Mouse (Mus musculus) limb, embryonic 13.5 days (tissue): ENCODE measurements around the gene Sacs. TPM values are rescaled to one million over a fixed set of nuclear protein-coding genes. Genes with fewer than 3 reads are reported as not detected.

Source experiments
- ATAC-seq: fragments of 200-750 bp; cut with Nextera tagmentation; 2 replicates; pipeline ENCODE4 v1.8.0; 2017; ENCODE audit warnings: low read depth, moderate number of reproducible peaks, moderate TSS enrichment; ENCODE audit not compliant: low FRiP score
- H3K27ac ChIP-seq: fragments of 300-500 bp; sonication (generic); 2 replicates; pipeline ENCODE4 v1.5.1; 2015; ENCODE audit warnings: inconsistent platforms, mild to moderate bottlenecking, moderate library complexity
- H3K27me3 ChIP-seq: fragments of 300-500 bp; sonication (generic); 2 replicates; pipeline ENCODE4 v1.6.1; 2015; ENCODE audit warnings: mild to moderate bottlenecking, inconsistent platforms
- H3K36me3 ChIP-seq: fragments of 300-500 bp; sonication (generic); 2 replicates; pipeline ENCODE4 v1.6.1; 2015; ENCODE audit warnings: inconsistent platforms, mild to moderate bottlenecking, moderate library complexity
- H3K4me1 ChIP-seq: fragments of 300-500 bp; sonication (generic); 2 replicates; pipeline ENCODE4 v1.6.1; 2015; ENCODE audit warnings: inconsistent platforms
- H3K4me2 ChIP-seq: fragments of 300-500 bp; sonication (generic); replicated peaks from 2 replicates; pipeline ENCODE4 v1.6.1; 2015; ENCODE audit warnings: inconsistent platforms, mild to moderate bottlenecking, moderate library complexity
- H3K4me3 ChIP-seq: fragments of 300-500 bp; sonication (generic); 2 replicates; pipeline ENCODE4 v1.5.1; 2015; ENCODE audit warnings: moderate library complexity, mild to moderate bottlenecking, inconsistent platforms
- H3K9ac ChIP-seq: fragments of 300-500 bp; sonication (generic); 2 replicates; pipeline ENCODE4 v1.6.1; 2015; ENCODE audit warnings: mild to moderate bottlenecking, inconsistent platforms
- H3K9me3 ChIP-seq: fragments of 300-500 bp; sonication (generic); 2 replicates; pipeline ENCODE4 v1.6.1; 2016; ENCODE audit warnings: inconsistent platforms
- WGBS: fragments of 180-500 bp; shearing (Covaris S2); methylation state at CpG from one replicate; pipeline ENCODE4 v1.1.7; 2015; 5-methylcytosine and 5-hydroxymethylcytosine counted together
- polyA plus RNA-seq: library from polyadenylated mRNA; unstranded; fragments of >200 nt; fragmentation: Nextera tagmentation; extraction: Ambion mirVana; gene quantifications from 2 replicates; pipeline ENCODE4 v1.2.1, GENCODE M21; 2015

Gene Sacs
- polyA plus RNA-seq, 1 experiment from 2014 or later, result 3.3 TPM

DNA sequence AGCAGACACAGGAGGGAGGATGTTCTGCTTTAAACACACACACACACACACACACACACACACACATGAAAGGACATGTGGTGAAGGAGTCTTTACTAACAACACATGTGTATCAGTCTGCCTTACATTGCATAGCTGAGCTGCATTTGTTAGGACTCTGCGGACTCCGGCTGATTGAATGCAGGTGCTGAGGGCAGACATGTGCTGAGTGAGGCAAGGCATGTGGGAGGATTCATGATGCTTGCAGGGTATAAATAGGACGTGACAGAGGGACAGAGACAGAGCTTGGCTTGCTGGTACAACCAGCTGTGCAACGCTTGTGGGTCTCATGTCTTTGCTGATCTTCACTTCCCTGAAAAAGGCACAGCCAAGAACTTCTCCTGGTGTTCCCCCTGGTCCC is 85.5 kb downstream of the Sacs start:
- no peak overlapping the region for H3K9ac ChIP-seq
- H3K27ac ChIP-seq, result no peak overlapping the region
- peaks cover 5% of the 10 kb centered on the region; the same call in 1 of the 2 replicates for H3K9me3 ChIP-seq
- ATAC-seq, result peak; percentile 69
- peaks cover 5% of the 10 kb centered on the region for H3K4me1 ChIP-seq
- H3K4me3 ChIP-seq, result no peak overlapping the region
- no peak overlapping the region for H3K4me2 ChIP-seq
- no peaks in the 10 kb centered on the region for H3K27me3 ChIP-seq
- WGBS, result 39% methylated on average over 4 of the region's 4 CpGs
- no peaks in the 10 kb centered on the region for H3K36me3 ChIP-seq

DNA sequence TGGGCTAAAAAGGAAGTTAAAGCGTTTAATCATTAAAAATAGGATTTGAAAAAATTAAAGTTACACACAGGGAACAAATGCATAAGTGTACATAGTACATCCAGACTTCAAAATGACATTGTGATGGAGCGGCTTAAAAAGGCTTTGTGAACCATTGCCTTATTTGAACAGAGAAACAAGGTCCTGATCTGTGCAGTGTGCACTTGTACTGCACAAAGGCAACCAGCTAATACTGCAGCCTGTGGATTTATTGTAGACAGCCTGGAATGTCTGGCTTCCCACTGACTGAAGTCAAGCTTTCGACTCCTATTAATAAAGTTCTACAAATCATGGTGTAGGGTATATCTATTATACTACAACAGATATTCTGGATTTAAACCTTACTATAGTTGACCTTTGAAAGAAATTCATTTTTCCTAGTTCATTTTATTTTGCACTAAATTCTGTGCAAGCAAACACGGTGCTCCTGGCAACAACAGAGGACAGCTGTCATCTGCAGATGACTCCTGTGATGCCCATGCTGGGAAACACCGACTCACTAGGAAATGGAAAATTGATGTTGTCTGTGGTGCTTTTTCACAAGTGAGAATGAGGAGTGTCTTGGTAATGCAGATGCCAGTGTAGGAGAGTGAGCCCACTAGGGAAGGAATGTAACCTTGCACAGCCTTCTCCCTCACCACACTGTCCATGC is 86.3 kb downstream of the Sacs start:
- Histone ChIP-seq H3K4me2 (no peak overlapping the region), H3K4me3 (no peak overlapping the region), H3K9me3 (no peaks in the 10 kb centered on the region), H3K27me3 (no peaks in the 10 kb centered on the region), H3K9ac (no peak overlapping the region), H3K27ac (no peak overlapping the region), H3K4me1 (peaks cover 5% of the 10 kb centered on the region), H3K36me3 (no peaks in the 10 kb centered on the region)
- WGBS, result 77% methylated on average over 5 of the region's 5 CpGs
- ATAC-seq, result no peak

DNA sequence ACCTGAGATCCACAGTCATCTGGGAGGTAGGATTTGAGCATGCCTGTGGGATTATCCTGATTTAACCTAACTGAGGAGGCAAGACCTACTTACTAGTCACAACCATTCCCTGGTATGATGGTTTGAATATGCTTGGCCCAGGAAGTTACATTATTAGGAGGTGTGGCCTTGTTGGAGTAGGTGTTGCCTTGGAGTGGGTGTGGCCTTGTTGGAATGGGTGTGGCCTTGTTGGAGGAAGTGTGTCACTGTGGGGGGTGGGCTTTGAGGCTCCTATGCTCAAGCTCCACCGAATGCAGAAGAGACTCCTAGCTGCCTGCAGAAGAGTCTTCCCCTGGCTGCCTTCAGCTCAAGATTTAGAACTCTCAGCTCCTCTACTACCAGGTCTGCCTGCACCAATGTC is 87.9 kb downstream of the Sacs start:
- Histone ChIP-seq H3K4me3 (no peak overlapping the region), H3K4me2 (no peak overlapping the region), H3K27ac (no peak overlapping the region), H3K9ac (no peak overlapping the region), H3K27me3 (no peaks in the 10 kb centered on the region), H3K4me1 (peaks cover 5% of the 10 kb centered on the region), H3K9me3 (no peaks in the 10 kb centered on the region), H3K36me3 (no peaks in the 10 kb centered on the region)
- 63% methylated on average over 1 of the region's 1 CpGs for WGBS
- no peak for ATAC-seq

DNA sequence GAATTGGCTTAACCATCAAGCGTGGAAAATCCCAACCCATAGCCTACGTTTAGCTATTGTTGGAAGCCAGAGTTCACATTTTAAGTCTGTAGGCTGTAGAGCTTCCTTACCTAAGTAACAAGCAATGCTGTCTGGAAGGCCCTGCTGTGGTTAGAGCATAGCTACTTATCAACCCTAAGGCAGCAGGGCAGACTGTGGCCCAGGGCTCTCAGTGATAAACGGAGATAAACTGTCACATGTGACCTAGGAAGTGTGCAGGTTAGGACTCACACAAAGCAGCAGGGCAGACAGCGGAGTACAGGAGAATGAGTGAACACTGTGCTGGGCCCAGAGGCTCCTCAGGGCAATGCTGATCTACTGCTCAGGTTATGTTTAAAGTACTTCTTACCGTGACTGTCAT is 91.5 kb downstream of the Sacs start:
- WGBS, result 84% methylated on average over 5 of the region's 5 CpGs

DNA sequence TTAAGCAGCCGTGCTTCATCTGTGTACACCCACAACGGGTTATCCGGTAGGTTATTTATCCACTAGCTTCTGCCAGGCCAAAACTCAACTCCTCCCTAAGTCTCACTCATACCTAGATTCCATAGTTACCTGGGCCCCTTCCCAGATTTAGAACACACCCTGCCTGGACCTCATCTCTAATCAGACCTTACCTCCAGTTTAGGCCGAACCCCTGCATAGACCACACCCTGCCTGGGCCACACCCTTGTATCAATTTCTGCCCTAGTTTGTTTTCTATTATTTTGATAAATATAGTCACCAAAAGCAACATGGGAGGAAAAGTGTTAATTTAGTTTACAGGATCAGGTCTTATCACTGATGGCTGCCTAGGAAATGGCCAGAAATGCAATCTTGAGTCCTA is 91.9 kb downstream of the Sacs start:
- Histone ChIP-seq H3K4me2 (no peak overlapping the region), H3K27me3 (no peaks in the 10 kb centered on the region), H3K36me3 (no peaks in the 10 kb centered on the region), H3K9me3 (no peaks in the 10 kb centered on the region), H3K4me3 (no peak overlapping the region), H3K9ac (no peak overlapping the region), H3K27ac (no peak overlapping the region), H3K4me1 (no peaks in the 10 kb centered on the region)
- no peak for ATAC-seq
- WGBS, result 89% methylated on average over 4 of the region's 4 CpGs

More for the DNA sequence above, 91.5 kb downstream of the Sacs start:
- H3K9ac ChIP-seq, result no peak overlapping the region
- H3K9me3 ChIP-seq, result no peaks in the 10 kb centered on the region
- ATAC-seq, result no peak
- no peak overlapping the region for H3K4me2 ChIP-seq
- H3K4me3 ChIP-seq, result no peak overlapping the region
- no peaks in the 10 kb centered on the region for H3K27me3 ChIP-seq
- H3K4me1 ChIP-seq, result no peaks in the 10 kb centered on the region
- no peaks in the 10 kb centered on the region for H3K36me3 ChIP-seq
- H3K27ac ChIP-seq, result no peak overlapping the region

DNA sequence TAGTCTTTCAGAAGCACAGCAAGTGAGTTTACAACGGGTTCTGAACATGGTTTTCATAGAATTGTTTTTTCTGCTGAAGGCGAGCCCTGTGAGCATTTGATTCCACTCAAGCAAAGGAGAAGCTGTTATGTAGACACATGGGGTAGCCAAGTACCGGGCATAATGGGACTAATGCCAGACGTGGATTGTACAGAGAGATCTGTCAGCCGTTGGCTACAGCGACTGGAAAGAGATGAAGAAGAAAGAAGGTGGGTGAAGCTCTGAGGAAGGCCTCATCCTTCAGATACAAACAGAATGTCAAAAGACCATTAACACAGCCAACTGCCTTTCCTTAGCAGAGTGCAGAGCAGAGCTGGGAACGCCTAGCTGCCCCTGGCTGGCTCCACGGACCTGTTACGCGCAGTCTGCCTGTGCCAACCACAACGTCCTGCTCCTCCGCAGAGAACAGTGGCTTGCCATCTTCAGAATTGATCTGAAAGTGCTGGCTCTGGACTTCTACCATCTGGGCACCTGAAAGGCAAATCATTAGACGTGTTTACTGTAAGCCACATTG is 93.8 kb downstream of the Sacs start:
- no peak overlapping the region for H3K4me2 ChIP-seq
- WGBS, result 88% methylated on average over 13 of the region's 13 CpGs
- H3K4me1 ChIP-seq, result no peaks in the 10 kb centered on the region
- H3K4me3 ChIP-seq, result no peak overlapping the region
- ATAC-seq, result no peak
- no peaks in the 10 kb centered on the region for H3K27me3 ChIP-seq
- no peak overlapping the region for H3K27ac ChIP-seq
- H3K9me3 ChIP-seq, result no peaks in the 10 kb centered on the region
- H3K36me3 ChIP-seq, result no peaks in the 10 kb centered on the region
- no peak overlapping the region for H3K9ac ChIP-seq

DNA sequence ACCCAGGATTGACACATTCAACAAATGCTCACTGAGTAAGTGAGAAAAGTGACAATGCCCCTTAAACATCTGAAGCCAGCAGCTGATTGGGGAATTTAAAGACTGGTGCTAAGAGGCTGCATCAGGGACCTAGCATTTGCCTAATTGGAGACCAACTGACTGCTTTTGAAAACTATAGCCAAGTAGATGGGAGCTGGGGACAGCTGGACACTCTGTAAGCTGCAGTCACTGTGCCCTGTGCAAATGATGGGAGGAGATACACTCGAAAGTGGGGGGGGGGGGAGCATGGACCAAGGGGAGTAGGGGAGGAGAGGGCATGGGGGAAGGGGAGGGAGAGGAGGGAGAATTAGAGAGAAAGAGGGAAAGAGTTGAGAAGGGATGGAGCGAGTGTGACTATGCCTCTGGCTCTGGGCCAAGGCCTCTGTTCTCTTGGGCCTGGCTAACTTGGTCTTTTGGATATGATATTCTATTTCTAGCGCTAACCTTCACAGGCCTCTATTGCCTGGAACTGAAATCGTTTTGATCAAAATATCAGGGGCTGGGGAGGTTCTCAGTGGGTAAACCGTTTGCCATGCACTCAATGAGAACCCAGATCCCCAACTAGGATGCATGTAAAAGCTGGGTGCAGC is 97.7 kb downstream of the Sacs start:
- no peak overlapping the region for H3K9ac ChIP-seq
- H3K27me3 ChIP-seq, result no peaks in the 10 kb centered on the region
- no peaks in the 10 kb centered on the region for H3K36me3 ChIP-seq
- no peaks in the 10 kb centered on the region for H3K4me1 ChIP-seq
- no peak overlapping the region for H3K4me3 ChIP-seq
- 46% methylated on average over 5 of the region's 5 CpGs for WGBS
- no peaks in the 10 kb centered on the region for H3K9me3 ChIP-seq
- ATAC-seq, result no peak
- H3K27ac ChIP-seq, result no peak overlapping the region
- H3K4me2 ChIP-seq, result no peak overlapping the region

DNA sequence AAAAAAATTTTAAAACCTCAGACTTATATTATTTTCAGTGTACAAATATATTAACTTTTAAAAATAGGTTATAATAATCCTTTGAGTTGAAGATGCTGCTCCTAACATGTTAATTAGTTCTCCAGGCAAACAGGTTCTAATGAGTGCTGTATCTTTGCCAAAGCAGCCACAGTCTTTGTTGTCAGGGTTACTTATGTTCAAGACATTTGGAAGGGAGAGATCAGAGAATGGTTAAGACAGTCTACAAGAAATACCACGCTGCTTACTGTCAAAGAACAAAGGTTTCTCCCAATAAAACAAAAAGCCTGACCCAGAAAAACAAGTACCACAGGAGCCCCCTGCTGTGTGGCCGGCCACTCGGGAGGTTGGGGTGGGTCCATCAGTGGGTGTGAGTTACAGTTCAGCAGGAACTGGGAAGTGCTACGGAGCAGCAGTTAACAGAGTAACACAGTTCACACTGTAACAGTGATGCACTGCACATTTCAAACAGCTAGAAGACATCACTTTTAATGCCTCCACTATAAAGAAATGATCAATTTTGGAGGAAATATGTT is 98.9 kb downstream of the Sacs start:
- Histone ChIP-seq H3K4me1 (no peaks in the 10 kb centered on the region), H3K9me3 (no peaks in the 10 kb centered on the region), H3K27me3 (no peaks in the 10 kb centered on the region), H3K4me3 (no peak overlapping the region), H3K9ac (no peak overlapping the region), H3K36me3 (no peaks in the 10 kb centered on the region), H3K27ac (no peak overlapping the region), H3K4me2 (no peak overlapping the region)
- no peak for ATAC-seq
- 24% methylated on average over 4 of the region's 4 CpGs for WGBS

DNA sequence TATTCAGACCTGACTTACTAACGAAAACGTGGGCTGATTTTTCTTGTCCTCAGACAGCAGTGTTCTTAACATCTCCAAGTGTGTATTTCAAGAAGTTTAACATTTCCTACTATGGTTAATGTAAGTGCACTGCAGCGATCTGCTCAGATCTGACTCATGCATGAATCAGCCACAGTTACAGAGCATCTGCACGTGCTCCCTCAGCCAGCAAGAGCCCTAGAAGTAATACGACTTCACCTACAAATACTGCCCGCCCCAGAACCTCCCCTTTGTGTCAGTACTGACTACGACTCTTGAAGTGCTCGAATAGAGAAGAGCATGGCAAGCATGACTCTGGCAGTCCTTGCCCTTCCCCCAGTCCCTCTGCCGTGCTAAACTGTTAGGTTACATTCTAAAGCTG is 100.5 kb downstream of the Sacs start:
- H3K4me2 ChIP-seq, result no peak overlapping the region
- H3K4me3 ChIP-seq, result no peak overlapping the region
- H3K9ac ChIP-seq, result no peak overlapping the region
- no peaks in the 10 kb centered on the region for H3K27me3 ChIP-seq
- no peaks in the 10 kb centered on the region for H3K36me3 ChIP-seq
- H3K9me3 ChIP-seq, result no peaks in the 10 kb centered on the region
- H3K27ac ChIP-seq, result no peak overlapping the region
- ATAC-seq, result no peak
- no peaks in the 10 kb centered on the region for H3K4me1 ChIP-seq
- 63% methylated on average over 9 of the region's 9 CpGs for WGBS

DNA sequence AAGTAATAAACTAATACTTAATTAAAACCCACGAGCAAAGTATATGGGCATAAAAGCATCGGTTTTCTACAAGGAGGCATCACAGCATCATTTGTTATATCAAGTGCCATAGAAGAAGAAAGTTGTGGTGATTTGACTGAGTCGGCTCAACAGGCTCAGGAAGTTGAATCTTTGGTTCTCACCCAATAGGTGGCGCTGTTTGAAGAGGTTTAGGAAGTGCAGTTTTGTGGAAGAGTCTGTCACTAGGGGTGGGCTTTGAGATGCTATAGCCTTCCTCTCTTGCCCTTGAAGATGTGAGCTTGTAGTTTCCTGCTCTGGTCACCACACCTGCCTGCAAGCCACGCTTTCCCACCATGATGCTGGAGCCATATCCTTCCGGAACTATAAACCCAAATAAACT is 104.4 kb downstream of the Sacs start:
- Histone ChIP-seq H3K27ac (no peak overlapping the region), H3K27me3 (no peaks in the 10 kb centered on the region), H3K4me1 (no peaks in the 10 kb centered on the region), H3K9ac (no peak overlapping the region), H3K36me3 (no peaks in the 10 kb centered on the region), H3K9me3 (0 out of 2 replicates have a peak, but pooled peaks cover 5% of the 10 kb centered on the region), H3K4me2 (no peak overlapping the region), H3K4me3 (no peak overlapping the region)
- ATAC-seq, result no peak
- 40% methylated on average over 6 of the region's 6 CpGs for WGBS

DNA sequence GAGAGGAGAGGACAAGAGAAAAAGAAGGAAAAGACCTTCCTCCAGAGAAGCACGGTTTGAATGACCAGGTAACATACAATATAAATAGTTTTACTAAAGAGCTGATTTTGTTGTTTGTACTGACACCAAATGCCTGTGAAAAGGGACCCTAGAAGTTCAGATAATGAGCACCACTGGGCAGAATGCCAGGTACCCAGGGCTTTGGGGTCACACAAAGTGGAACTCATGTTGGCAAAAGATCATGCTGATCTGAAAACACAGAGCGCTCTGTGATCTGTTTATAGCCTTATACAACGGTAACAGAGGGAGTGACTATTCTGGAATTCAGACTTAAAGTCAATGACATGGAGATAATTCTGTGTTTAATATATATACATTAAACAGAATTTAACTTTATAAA is 108.2 kb downstream of the Sacs start:
- Histone ChIP-seq H3K27me3 (no peaks in the 10 kb centered on the region), H3K4me1 (no peaks in the 10 kb centered on the region), H3K27ac (no peak overlapping the region), H3K36me3 (no peaks in the 10 kb centered on the region), H3K9me3 (peaks cover 12% of the 10 kb centered on the region), H3K4me3 (no peak overlapping the region), H3K4me2 (no peak overlapping the region), H3K9ac (no peak overlapping the region)
- no peak for ATAC-seq
- 72% methylated on average over 3 of the region's 3 CpGs for WGBS

DNA sequence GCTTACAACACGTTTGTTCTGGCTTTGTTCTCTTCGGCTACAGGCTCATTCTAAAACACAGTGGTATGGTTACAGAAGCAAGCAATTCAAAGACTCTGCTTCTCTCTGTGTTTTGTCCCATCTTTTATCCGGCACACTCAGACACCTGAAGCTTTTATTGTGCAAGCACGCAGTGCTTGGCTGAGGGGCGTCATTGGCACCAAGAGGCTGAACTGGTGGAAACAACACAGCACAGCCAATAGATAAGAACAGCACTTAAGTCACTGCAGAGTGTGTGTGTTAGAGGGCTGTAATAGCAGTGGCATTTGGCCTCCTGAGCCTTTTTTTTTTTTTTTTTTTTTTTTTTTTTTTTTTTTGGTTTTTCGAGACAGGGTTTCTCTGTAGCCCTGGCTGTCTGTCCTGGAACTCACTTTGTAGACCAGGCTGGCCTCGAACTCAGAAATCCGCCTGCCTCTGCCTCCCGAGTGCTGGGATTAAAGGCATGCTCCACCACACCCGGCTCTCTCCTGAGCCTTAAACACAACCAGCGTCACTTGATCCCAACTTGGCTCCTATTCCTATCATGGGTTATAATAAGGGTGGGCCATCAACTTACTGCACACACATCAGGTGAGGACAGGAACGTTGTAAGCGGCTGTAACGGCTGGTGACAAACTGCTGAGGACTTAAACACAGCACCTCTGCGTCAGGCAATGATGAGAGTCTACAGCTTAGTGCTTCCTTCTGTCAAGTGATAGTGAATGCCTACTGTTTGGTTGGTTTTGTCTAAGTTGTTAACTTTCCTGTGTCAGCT is 114.5 kb downstream of the Sacs start:
- Histone ChIP-seq H3K9me3 (peaks cover 6% of the 10 kb centered on the region), H3K27me3 (no peaks in the 10 kb centered on the region)
- 80% methylated on average over 14 of the region's 15 CpGs for WGBS

More for the DNA sequence above, 114.5 kb downstream of the Sacs start:
- Histone ChIP-seq H3K9ac (no peak overlapping the region), H3K4me3 (no peak overlapping the region), H3K4me1 (no peaks in the 10 kb centered on the region), H3K27ac (no peak overlapping the region), H3K4me2 (no peak overlapping the region), H3K36me3 (no peaks in the 10 kb centered on the region)
- no peak for ATAC-seq
